Comparison of ENCODE assay signal across 12 mouse cellular contexts in the genomic region with DNA sequence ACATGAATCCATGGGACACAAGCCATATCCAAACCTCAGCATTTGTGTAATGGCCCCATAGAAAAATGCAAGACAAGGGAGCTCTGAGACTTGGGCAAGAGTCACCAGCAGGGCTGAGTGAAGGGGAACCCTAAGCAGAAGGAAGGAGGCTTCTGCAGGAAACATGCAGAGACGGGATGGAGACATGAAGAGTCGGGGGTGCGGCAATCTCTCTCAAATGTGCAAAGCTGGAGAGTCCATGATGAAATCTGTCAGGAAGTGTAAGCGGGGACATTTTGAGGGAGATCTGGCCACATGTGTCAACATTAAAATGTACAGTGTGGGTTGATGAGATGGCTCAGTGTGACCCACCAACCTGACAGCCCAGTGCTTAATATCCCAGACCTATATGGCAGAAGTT.
"Had no signal": no experiment of that assay in that cellular context is flagged by ENCODE, and none has a peak within 500 bp of the region (broad histone marks: within the 10 kb centered on the region; RNA-seq: fewer than 3 reads in every experiment).

No protein-coding gene starts in this region.

- DNase-seq: retina, postnatal 1 day; right cerebral cortex, adult 18-20 months; right cerebral cortex, postnatal 14 days; right cerebral cortex, postnatal 25 days; right cerebral cortex, postnatal 4 days; spleen, adult 18-20 months; thymus, adult 18-20 months; thymus, adult 2 months; thymus, postnatal 14 days; thymus, postnatal 25 days; thymus, postnatal 36 days; thymus, postnatal 4 days had no signal
